Mouse (Mus musculus) lung, postnatal 0 days (tissue): ENCODE measurements around the gene Ace3.

Source experiments
- CTCF ChIP-seq: IDR thresholded peaks from 2 replicates; pipeline ENCODE4 v1.5.1; 2016; ENCODE audit warnings: antibody characterized with exemption, mild to moderate bottlenecking
- EP300 ChIP-seq: IDR thresholded peaks from 2 replicates; pipeline ENCODE4 v1.6.1; 2016; ENCODE audit warnings: antibody characterized with exemption, mild to moderate bottlenecking, control low read depth

- TF ChIP-seq CTCF (no peak), EP300 (no peak)
These were observed 51.3 kb downstream of the Ace3 start for GRCm38 (mm10) chr11:106045780-106046179.
